Mouse (Mus musculus): Measurements from ENCODE around the gene Il4.

Gene Il4

GRCm38 (mm10) chr11:53618619-53619198 lies at the start of gene Il4:
Gene Il4, minus strand, starts transcription at chr11:53618669.
- in situ Hi-C loops (cut with MboI; ENCODE audit: low pct_unique_long_range_greater_than_20kb in 1 of 2, low sequenced_read_pairs in 2 of 2, unreplicated experiment in 1 of 2), result no loop called here

- in situ Hi-C loops (cut with MboI; ENCODE audit: low pct_unique_long_range_greater_than_20kb in 1 of 2, low sequenced_read_pairs in 2 of 2, unreplicated experiment in 1 of 2), result no loop called here
These were observed 45.6 kb upstream of the Il4 start for GRCm38 (mm10) chr11:53664091-53664490.

DNA sequence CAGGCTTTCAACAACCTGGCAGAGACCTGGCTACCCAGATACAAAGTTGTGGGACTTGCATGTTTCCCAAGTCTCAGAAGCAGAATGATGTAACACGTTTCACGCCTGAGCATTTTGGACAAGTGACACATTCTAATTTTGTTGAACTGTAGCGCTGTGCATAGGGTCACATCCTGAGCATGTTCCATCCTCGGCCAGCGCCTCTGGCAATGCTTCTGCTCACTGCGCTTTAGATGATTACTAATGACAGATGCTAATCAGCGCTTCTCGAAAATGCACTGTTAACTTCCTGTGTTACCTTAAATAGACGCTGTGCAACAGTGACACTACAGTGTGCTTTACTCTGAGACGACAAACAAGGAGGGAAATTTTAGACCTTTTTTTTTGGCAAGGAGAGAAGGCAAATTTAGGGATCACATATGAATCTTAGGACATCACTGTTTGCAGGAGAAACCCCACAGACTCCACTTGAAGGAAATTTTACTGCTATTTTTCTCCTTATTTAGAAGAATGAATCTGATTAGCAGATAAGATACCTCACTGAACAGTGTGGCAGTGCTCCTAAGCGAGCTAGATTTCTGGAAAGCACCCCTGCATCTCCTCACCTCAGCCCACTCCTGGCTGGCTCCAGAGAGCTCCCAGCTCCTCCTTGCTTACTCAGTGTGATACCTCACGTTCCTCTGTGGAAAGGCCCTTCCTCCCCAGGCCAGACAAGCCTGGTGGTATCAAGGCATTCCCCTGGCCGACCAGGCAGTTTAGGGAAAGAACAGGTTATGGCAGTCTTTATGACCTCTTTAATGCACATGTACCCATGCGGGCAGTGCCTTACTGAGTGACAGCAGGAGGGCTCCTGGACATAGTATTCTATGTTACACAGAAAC lies 44.6 kb upstream of the Il4 start:
- in situ Hi-C loops (cut with MboI; ENCODE audit: low pct_unique_long_range_greater_than_20kb in 1 of 2, low sequenced_read_pairs in 2 of 2, unreplicated experiment in 1 of 2), result no loop called here

DNA sequence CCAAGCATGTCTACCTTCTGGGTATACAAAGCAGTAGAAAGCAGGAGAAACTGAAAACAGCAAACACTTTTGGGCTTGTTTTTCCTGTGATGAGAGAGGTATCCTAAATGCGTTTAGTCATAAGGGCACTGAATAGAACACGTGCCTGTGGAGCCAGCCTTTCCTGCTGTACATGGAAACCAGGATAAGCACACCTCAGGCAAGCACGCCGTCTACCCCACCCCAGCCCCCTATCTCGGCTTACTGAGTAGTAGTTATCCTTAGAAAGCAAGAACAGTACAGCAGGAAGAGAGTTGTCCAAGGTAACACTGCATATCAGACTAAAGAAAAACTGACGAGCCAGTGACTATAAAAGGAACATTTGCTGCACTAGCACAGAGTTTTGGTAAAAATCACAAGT lies 39.4 kb upstream of the Il4 start:
- in situ Hi-C loops (cut with MboI; ENCODE audit: low pct_unique_long_range_greater_than_20kb in 1 of 2, low sequenced_read_pairs in 2 of 2, unreplicated experiment in 1 of 2), result no loop called here

- in situ Hi-C loops (cut with MboI; ENCODE audit: low pct_unique_long_range_greater_than_20kb in 1 of 2, low sequenced_read_pairs in 2 of 2, unreplicated experiment in 1 of 2), result no loop called here
These were observed 38.9 kb upstream of the Il4 start for GRCm38 (mm10) chr11:53657381-53657780.

GRCm38 (mm10) chr11:53656558-53657202 lies 38.2 kb upstream of the Il4 start:
- in situ Hi-C loops (cut with MboI; ENCODE audit: low pct_unique_long_range_greater_than_20kb in 1 of 2, low sequenced_read_pairs in 2 of 2, unreplicated experiment in 1 of 2), result no loop called here

GRCm38 (mm10) chr11:53655043-53655442 lies 36.6 kb upstream of the Il4 start:
- in situ Hi-C loops (cut with MboI; ENCODE audit: low pct_unique_long_range_greater_than_20kb in 1 of 2, low sequenced_read_pairs in 2 of 2, unreplicated experiment in 1 of 2), result no loop called here

- in situ Hi-C loops (cut with MboI; ENCODE audit: low pct_unique_long_range_greater_than_20kb in 1 of 2, low sequenced_read_pairs in 2 of 2, unreplicated experiment in 1 of 2), result no loop called here
These were observed 34.0 kb upstream of the Il4 start for GRCm38 (mm10) chr11:53652427-53652826.

DNA sequence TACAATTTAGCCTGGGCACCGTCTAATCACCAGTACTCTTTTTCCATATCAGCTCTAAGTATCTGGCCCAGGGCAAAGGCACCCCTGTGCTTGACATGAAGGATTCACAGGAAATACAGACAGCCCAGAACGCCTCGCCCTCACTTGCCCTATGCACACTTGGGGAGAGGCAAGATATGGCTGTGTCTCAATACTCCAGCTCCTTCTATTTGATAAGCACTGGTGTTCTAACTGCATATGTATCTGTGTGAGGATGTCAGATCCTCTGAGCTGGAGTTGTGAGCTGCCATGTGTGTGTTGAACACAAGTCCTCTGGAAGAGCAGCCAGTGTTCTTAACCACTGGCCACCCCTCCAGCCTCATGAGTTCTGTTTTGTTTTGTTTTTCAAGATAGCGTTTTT lies 33.0 kb upstream of the Il4 start:
- in situ Hi-C loops (cut with MboI; ENCODE audit: low pct_unique_long_range_greater_than_20kb in 1 of 2, low sequenced_read_pairs in 2 of 2, unreplicated experiment in 1 of 2), result no loop called here

- in situ Hi-C loops (cut with MboI; ENCODE audit: low pct_unique_long_range_greater_than_20kb in 1 of 2, low sequenced_read_pairs in 2 of 2, unreplicated experiment in 1 of 2), result no loop called here
These were observed 25.5 kb upstream of the Il4 start for GRCm38 (mm10) chr11:53644017-53644416.

- in situ Hi-C loops (cut with MboI; ENCODE audit: low pct_unique_long_range_greater_than_20kb in 1 of 2, low sequenced_read_pairs in 2 of 2, unreplicated experiment in 1 of 2), result no loop called here
These were observed 24.3 kb upstream of the Il4 start for GRCm38 (mm10) chr11:53642744-53643279.

- in situ Hi-C loops (cut with MboI; ENCODE audit: low pct_unique_long_range_greater_than_20kb in 1 of 2, low sequenced_read_pairs in 2 of 2, unreplicated experiment in 1 of 2), result no loop called here
These were observed 19.4 kb upstream of the Il4 start for GRCm38 (mm10) chr11:53637803-53638260.

GRCm38 (mm10) chr11:53637046-53637802 lies 18.8 kb upstream of the Il4 start:
- in situ Hi-C loops (cut with MboI; ENCODE audit: low pct_unique_long_range_greater_than_20kb in 1 of 2, low sequenced_read_pairs in 2 of 2, unreplicated experiment in 1 of 2), result no loop called here

GRCm38 (mm10) chr11:53636183-53636646 lies 17.7 kb upstream of the Il4 start:
- in situ Hi-C loops (cut with MboI; ENCODE audit: low pct_unique_long_range_greater_than_20kb in 1 of 2, low sequenced_read_pairs in 2 of 2, unreplicated experiment in 1 of 2), result no loop called here

GRCm38 (mm10) chr11:53635590-53636182 lies 17.2 kb upstream of the Il4 start:
- in situ Hi-C loops (cut with MboI; ENCODE audit: low pct_unique_long_range_greater_than_20kb in 1 of 2, low sequenced_read_pairs in 2 of 2, unreplicated experiment in 1 of 2), result no loop called here

GRCm38 (mm10) chr11:53634556-53634955 lies 16.1 kb upstream of the Il4 start, which contains the start of gene Il13:
Gene Il13, minus strand, starts transcription at chr11:53634702.
- in situ Hi-C loops (cut with MboI; ENCODE audit: low pct_unique_long_range_greater_than_20kb in 1 of 2, low sequenced_read_pairs in 2 of 2, unreplicated experiment in 1 of 2), result no loop called here

DNA sequence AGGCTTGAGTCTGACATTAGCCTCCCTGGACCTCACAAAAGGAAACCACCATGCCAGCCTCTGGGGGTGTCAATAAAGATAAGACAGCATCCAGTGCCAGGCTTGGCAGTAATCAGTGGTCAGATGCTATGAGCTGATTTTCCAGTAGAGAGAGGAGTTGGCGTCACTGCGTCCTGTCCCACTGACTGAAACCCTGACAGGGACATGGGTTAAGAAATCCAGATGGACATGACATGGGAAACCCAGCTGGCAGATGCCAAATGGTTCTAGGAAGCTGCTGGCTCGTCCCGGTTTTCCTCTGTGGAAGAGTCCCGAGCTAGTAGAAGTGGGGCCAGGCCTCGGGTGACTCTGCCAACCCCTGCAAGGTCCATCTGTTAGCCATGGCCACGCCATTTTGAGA lies 15.2 kb upstream of the Il4 start:
- in situ Hi-C loops (cut with MboI; ENCODE audit: low pct_unique_long_range_greater_than_20kb in 1 of 2, low sequenced_read_pairs in 2 of 2, unreplicated experiment in 1 of 2), result no loop called here

DNA sequence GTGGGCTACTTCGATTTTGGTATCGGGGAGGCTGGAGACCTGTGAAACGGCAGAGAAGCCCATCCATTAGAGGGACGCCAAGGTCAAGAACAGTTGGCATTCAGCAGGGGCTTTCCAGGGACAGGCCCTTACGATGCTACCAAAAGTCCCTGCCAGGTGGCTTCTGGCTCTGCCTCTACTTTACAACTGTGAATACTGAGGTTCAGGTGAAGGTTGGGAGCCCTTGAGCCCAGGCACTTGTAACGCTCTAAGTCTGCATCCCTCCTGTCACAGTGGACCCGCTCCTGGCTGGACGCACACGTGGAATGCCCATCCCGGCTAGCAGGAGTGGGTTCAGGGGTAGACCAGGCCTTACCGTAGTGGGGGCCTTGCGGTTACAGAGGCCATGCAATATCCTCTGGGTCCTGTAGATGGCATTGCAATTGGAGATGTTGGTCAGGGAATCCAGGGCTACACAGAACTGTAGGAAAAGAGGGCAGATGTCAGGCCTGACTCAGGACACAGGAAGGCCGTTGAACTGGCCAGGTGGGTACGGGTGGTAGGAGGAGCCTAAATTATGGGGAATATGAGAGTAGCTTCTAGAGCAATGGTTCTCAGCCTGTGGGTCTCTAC lies 13.8 kb upstream of the Il4 start:
- in situ Hi-C loops (cut with MboI; ENCODE audit: low pct_unique_long_range_greater_than_20kb in 1 of 2, low sequenced_read_pairs in 2 of 2, unreplicated experiment in 1 of 2), result no loop called here

All from mouse embryonic stem cell (cell line).